Mouse (Mus musculus) testis, adult 2 months (tissue): ENCODE measurements around the gene Gck.
A peak's percentile ranks its signal among the peaks of the same experiment; 100 is the strongest.

Experiments
- CTCF ChIP-seq: fragments of 200-500 bp; IDR thresholded peaks from 2 replicates; pipeline ENCODE4 v1.5.1; 2012; ENCODE audit warnings: low read depth, mild to moderate bottlenecking, inconsistent platforms, low read length, moderate library complexity; ENCODE audit not compliant: control insufficient read depth, insufficient read depth, insufficient replicate concordance
- POLR2A ChIP-seq: fragments of 200-500 bp; IDR thresholded peaks from 2 replicates; pipeline ENCODE4 v1.6.1; 2012; ENCODE audit warnings: low read depth, mild to moderate bottlenecking, inconsistent platforms, low read length, moderate library complexity; ENCODE audit not compliant: control insufficient read depth

DNA sequence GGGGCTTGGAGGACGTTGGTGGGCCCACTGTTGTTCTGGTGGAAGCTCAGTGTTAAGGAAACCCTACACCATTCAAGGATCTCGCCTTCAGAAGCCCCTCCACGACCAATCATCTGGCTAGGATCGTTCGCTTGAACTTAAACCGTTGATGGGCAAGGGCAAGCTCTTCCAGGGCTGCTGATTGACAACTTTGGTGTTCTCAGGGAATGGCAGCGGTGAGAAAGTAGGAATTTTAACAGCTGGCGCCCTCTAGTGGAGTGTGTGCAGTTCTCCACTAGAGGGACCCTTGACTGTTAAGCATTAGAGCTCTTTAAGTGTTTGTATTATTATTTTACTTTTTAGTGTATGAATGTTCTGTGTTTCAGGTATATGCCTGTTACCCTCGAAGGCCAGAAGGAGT is 63.7 kb downstream of the Gck start:
- TF ChIP-seq POLR2A (no peak), CTCF (peak; percentile 38; the same call in 1 of the 2 replicates)
